Mouse (Mus musculus): Measurements from ENCODE around the gene Dok7.

DNA sequence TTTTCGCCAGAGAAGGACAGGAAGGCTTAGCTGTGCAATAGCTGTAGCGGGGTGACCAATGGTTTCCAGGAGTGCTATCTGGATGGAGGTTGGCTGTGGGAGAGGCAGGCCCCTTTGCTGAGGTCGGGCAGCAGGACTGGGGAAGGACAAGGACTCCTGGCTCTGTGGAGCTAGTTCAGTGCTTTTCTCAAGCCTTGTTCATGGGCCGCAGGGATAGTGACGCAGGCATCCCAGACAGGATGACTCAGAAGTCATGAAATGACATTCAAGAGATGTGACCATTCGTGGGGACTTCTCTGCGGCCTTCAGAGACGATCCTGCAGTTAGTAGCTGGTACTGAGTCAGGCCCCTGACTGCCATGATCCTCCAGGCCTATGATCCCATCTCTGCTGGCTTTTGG lies 13.7 kb downstream of the Dok7 start:
- no peak for TF ChIP-seq GATA1 (IDR thresholded peaks at IDR 0.05; ENCODE audit: low read length)
- no peak for TF ChIP-seq TAL1 (IDR thresholded peaks at IDR 0.05; ENCODE audit: low read length)

Measured in erythroblast, embryonic 14.5 days (primary cell).